Mouse (Mus musculus): Measurements from ENCODE around the gene Crb2.

DNA sequence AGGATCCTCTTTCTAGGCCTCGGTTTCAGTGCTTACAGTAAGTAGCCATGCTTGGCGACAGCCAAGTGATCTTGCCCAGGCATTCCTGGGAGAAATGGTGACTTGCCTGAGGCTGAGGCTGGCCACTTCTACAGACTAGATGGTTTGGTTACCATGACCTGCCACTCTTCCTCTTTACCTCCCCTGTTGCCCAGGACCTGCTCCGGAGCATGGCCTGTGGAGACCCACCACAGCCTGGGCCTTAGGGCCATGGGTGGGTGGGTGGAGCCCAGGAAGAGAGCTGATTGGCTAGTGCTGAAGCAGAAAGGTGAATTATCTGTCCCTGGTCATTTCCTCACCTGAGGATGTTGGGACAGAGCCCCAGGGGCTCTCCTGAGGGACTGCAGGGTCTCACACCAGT lies 8.3 kb upstream of the Crb2 start:
- TF ChIP-seq POLR2A (IDR thresholded peaks at IDR 0.05; ENCODE audit: low read depth, low read length), result no peak
- no peak for TF ChIP-seq CTCF (conservative IDR thresholded peaks at IDR 0.05; ENCODE audit: insufficient read depth, insufficient read length, low read depth, low read length)

Measured in kidney, adult 2 months (tissue).